Comparison of ENCODE assay signal across 8 mouse cellular contexts in genomic region chr9:46282631-46283436, GRCm38 (mm10). TPM values are rescaled to one million over a fixed set of nuclear protein-coding genes. Genes with fewer than 3 reads are reported as not detected.
DNase-seq lines count a peak whose midpoint lies in the region; ATAC-seq lines count a peak whose summit lies in the region.

Gene Bud13, plus strand, starts transcription at chr9:46283008.

- peak; percentile 79 for ATAC-seq in heart, embryonic 13.5 days (ENCODE audit: extremely low read depth, insufficient number of reproducible peaks, low FRiP score, low TSS enrichment)
- ATAC-seq in liver, embryonic 12.5 days, result peak; percentile 90
- peak; percentile 88 for ATAC-seq in stomach, embryonic 15.5 days (ENCODE audit: insufficient read depth, low FRiP score, low read depth)

- H3K9me3 ChIP-seq in heart, embryonic 13.5 days, result no peaks in the 10 kb centered on the region
- no peaks in the 10 kb centered on the region for H3K9me3 ChIP-seq in liver, embryonic 12.5 days (replicated peaks)
- no peaks in the 10 kb centered on the region for H3K9me3 ChIP-seq in stomach, embryonic 15.5 days

- H3K36me3 ChIP-seq in heart, embryonic 13.5 days, result peaks cover 63% of the 10 kb centered on the region
- peaks cover 62% of the 10 kb centered on the region for H3K36me3 ChIP-seq in liver, embryonic 12.5 days
- peaks cover 25% of the 10 kb centered on the region for H3K36me3 ChIP-seq in stomach, embryonic 15.5 days

- DNase-seq in CD4-positive, CD25-positive, alpha-beta regulatory T cell, adult 2 months (ENCODE audit: low read depth, low spot score), result peak; percentile 94
- DNase-seq in fat pad, adult 2 months (ENCODE audit: extremely low read depth, low read depth, low spot score), result peak; percentile 37
- DNase-seq in kidney, postnatal 10 days, result peak; percentile 96
- peak; percentile 89 to 91 for DNase-seq in natural killer cell, adult 2 months (ENCODE audit: low spot score in 2 of 2)

- no peaks in the 10 kb centered on the region for H3K27me3 ChIP-seq in heart, embryonic 13.5 days (replicated peaks)
- no peaks in the 10 kb centered on the region for H3K27me3 ChIP-seq in liver, embryonic 12.5 days (replicated peaks)
- H3K27me3 ChIP-seq in stomach, embryonic 15.5 days (replicated peaks), result no peaks in the 10 kb centered on the region

- under 1% methylated on average over 55 of the region's 55 CpGs for WGBS in heart, embryonic 13.5 days
- under 1% methylated on average over 55 of the region's 55 CpGs for WGBS in liver, embryonic 12.5 days (ENCODE audit: insufficient replicate concordance)
- under 1% methylated on average over 55 of the region's 55 CpGs for WGBS in stomach, embryonic 15.5 days

- peak within 1 kb of the TSS; percentile 28; the same call in 1 of the 2 replicates for H3K27ac ChIP-seq in brown adipose tissue, adult 24 weeks (replicated peaks; ENCODE audit: low read depth, low read length)
- H3K27ac ChIP-seq in heart, embryonic 13.5 days (replicated peaks), result peak within 1 kb of the TSS; percentile 87
- H3K27ac ChIP-seq in liver, embryonic 12.5 days, result peak within 1 kb of the TSS; percentile 85
- peak within 1 kb of the TSS; percentile 95 for H3K27ac ChIP-seq in stomach, embryonic 15.5 days

- H3K4me2 ChIP-seq in heart, embryonic 13.5 days, result peak within 1 kb of the TSS; percentile 79
- H3K4me2 ChIP-seq in liver, embryonic 12.5 days, result peak within 1 kb of the TSS; percentile 73
- peak within 1 kb of the TSS; percentile 78 for H3K4me2 ChIP-seq in stomach, embryonic 15.5 days

- H3K4me1 ChIP-seq in brown adipose tissue, adult 24 weeks (ENCODE audit: control insufficient read depth, insufficient read depth, insufficient read length, low read length), result no peaks in the 10 kb centered on the region
- H3K4me1 ChIP-seq in heart, embryonic 13.5 days, result peaks cover 13% of the 10 kb centered on the region
- H3K4me1 ChIP-seq in liver, embryonic 12.5 days, result peaks cover 25% of the 10 kb centered on the region
- peaks cover 8% of the 10 kb centered on the region for H3K4me1 ChIP-seq in stomach, embryonic 15.5 days

- peak within 1 kb of the TSS; percentile 96 for H3K4me3 ChIP-seq in brown adipose tissue, adult 24 weeks (ENCODE audit: insufficient read depth, low read depth, low read length)
- H3K4me3 ChIP-seq in heart, embryonic 13.5 days, result peak within 1 kb of the TSS; percentile 73
- H3K4me3 ChIP-seq in liver, embryonic 12.5 days, result peak within 1 kb of the TSS; percentile 92
- H3K4me3 ChIP-seq in stomach, embryonic 15.5 days (replicated peaks), result peak within 1 kb of the TSS; percentile 99

- peak within 1 kb of the TSS; percentile 91 for H3K9ac ChIP-seq in heart, embryonic 13.5 days
- H3K9ac ChIP-seq in liver, embryonic 12.5 days, result peak within 1 kb of the TSS; percentile 92
- peak within 1 kb of the TSS; percentile 87 for H3K9ac ChIP-seq in stomach, embryonic 15.5 days

RNA-seq across cellular contexts. Expression of gene Bud13, which starts in this region (rescaled TPM):
- 6.6 and 6.9 TPM in 2 replicates for polyA plus RNA-seq in brown adipose tissue, adult 24 weeks (2012; ENCODE audit: insufficient read depth, insufficient read length, missing spikeins)
- polyA plus RNA-seq in heart, embryonic 13.5 days (2015; fragmentation: Nextera tagmentation; extraction: Ambion mirVana), result 14.3 and 15.4 TPM in 2 replicates
- polyA plus RNA-seq in liver, embryonic 12.5 days (2016; fragmentation: Nextera tagmentation; extraction: Ambion mirVana), result 12.3 and 13.2 TPM in 2 replicates
- 18.8 and 19.7 TPM in 2 replicates for polyA plus RNA-seq in stomach, embryonic 15.5 days (2015; fragmentation: Nextera tagmentation; extraction: Ambion mirVana)

Comparison
In these comparisons a context has a peak if more than half of its experiments do, and no peak if none do; other contexts are left out.
1. Peak in every context shown above with its lines: DNase-seq, ATAC-seq, H3K4me3 ChIP-seq and H3K27ac ChIP-seq.
2. DNase-seq: peak in every context shown above with its lines; median percentile 96 in kidney, postnatal 10 days; 94 in CD4-positive, CD25-positive, alpha-beta regulatory T cell, adult 2 months; 90 in natural killer cell, adult 2 months; 37 in fat pad, adult 2 months.
3. H3K27ac ChIP-seq: peak in every context shown above with its lines; median percentile 95 in stomach, embryonic 15.5 days; 87 in heart, embryonic 13.5 days; 85 in liver, embryonic 12.5 days; 28 in brown adipose tissue, adult 24 weeks.